Mouse (Mus musculus) left cerebral cortex, adult 2 months (tissue): ENCODE results near the gene Ctso. TPM values are rescaled to one million over a fixed set of nuclear protein-coding genes. Genes with fewer than 3 reads are reported as not detected.

Source experiments
- DNase-seq, 2 experiments: peaks; one replicate each; pipeline ENCODE4 v3.0.0; 2021 to 2022; ENCODE audit warnings: low spot score in 2 of 2, mixed read lengths in 1 of 2; ENCODE audit errors: extremely low spot score in 1 of 2
- H3K27ac ChIP-seq: fragments of 200-600 bp; 2 replicates; pipeline ENCODE4 v1.8.1; 2022
- H3K4me3 ChIP-seq: fragments of 200-600 bp; 2 replicates; pipeline ENCODE4 v1.8.1; 2022
- CTCF ChIP-seq: fragments of 200-600 bp; IDR thresholded peaks from 2 replicates; pipeline ENCODE4 v1.8.1; 2022; ENCODE audit warnings: antibody characterized with exemption, mild to moderate bottlenecking, moderate library complexity
- intact Hi-C: fragments of 180-260 bp; cut with DNase I; formaldehyde crosslinking; loops from one replicate; pipeline ENCODE4 v1.15.1; 2025
- total RNA-seq, 2 experiments: library from RNA; stranded (reverse); gene quantifications; 2 replicates each; pipeline ENCODE4 v1.2.3; 2021

Gene Ctso
- total RNA-seq, 2 experiments from 2014 or later, result 15.9 to 16.5 TPM

- TF ChIP-seq CTCF, result no peak
- intact Hi-C loops, result loop anchor here (2.0 to 10.0 kb wide), 6 partner anchors 887 to 1844 kb away; partner anchors contain the start of genes Glrb and Gria2
- peak overlapping the region; percentile 7; the same call in 1 of the 2 replicates for H3K27ac ChIP-seq
- DNase-seq, result no peak
- H3K4me3 ChIP-seq, result no peak overlapping the region
These were observed 6.5 kb upstream of the Ctso start for GRCm38 (mm10) chr3:81925856-81926255.

- TF ChIP-seq CTCF, result no peak
- intact Hi-C loops, result loop anchor here (5.0 to 10.0 kb wide), 4 partner anchors 1015 to 1845 kb away; partner anchors contain the start of genes Glrb and Gria2
- no peak for DNase-seq
- Histone ChIP-seq H3K4me3 (no peak overlapping the region), H3K27ac (peak overlapping the region; percentile 36; the same call in 1 of the 2 replicates)
These were observed 5.6 kb upstream of the Ctso start for GRCm38 (mm10) chr3:81926764-81927325.

GRCm38 (mm10) chr3:81929073-81929472, 3.3 kb upstream of the Ctso start:
- DNase-seq, result no peak
- H3K4me3 ChIP-seq, result no peak overlapping the region
- intact Hi-C loops, result loop anchor here (5.0 to 10.0 kb wide), 4 partner anchors 1017 to 1847 kb away; partner anchors contain the start of genes Glrb and Gria2
- TF ChIP-seq CTCF, result no peak
- H3K27ac ChIP-seq, result no peak overlapping the region

- Histone ChIP-seq H3K27ac (no peak overlapping the region), H3K4me3 (no peak overlapping the region; the same call in 1 of the 2 replicates)
- no peak for TF ChIP-seq CTCF
- intact Hi-C loops, result loop anchor here (2.0 to 5.0 kb wide), 2 partner anchors 97 to 421 kb away; no protein-coding TSS in a partner anchor
- no peak for DNase-seq
These were observed 706 bp upstream of the Ctso start for GRCm38 (mm10) chr3:81931695-81932094.

- H3K4me3 ChIP-seq, result peak overlapping the region; percentile 80; the same call in 1 of the 2 replicates
- DNase-seq, result no peak
- TF ChIP-seq CTCF, result no peak
- intact Hi-C loops, result loop anchor here (2.0 to 5.0 kb wide), 2 partner anchors 95 to 419 kb away; no protein-coding TSS in a partner anchor
- peak overlapping the region; percentile 20; the same call in 1 of the 2 replicates for H3K27ac ChIP-seq
These were observed 947 bp downstream of the Ctso start for GRCm38 (mm10) chr3:81933348-81933747.

GRCm38 (mm10) chr3:81938924-81939323, 6.5 kb downstream of the Ctso start:
- Histone ChIP-seq H3K27ac (no peak overlapping the region), H3K4me3 (no peak overlapping the region)
- DNase-seq, result no peak
- no peak for TF ChIP-seq CTCF
- intact Hi-C loops, result no loop called here

- H3K4me3 ChIP-seq, result no peak overlapping the region
- no peak overlapping the region for H3K27ac ChIP-seq
- intact Hi-C loops, result no loop called here
- no peak for DNase-seq
- no peak for TF ChIP-seq CTCF
These were observed 9.9 kb downstream of the Ctso start for GRCm38 (mm10) chr3:81942341-81942740.

GRCm38 (mm10) chr3:81943097-81943496, 10.7 kb downstream of the Ctso start:
- TF ChIP-seq CTCF, result no peak
- DNase-seq, result no peak
- intact Hi-C loops, result no loop called here
- Histone ChIP-seq H3K27ac (no peak overlapping the region), H3K4me3 (no peak overlapping the region)

GRCm38 (mm10) chr3:81944851-81945393, 12.5 kb downstream of the Ctso start:
- Histone ChIP-seq H3K27ac (no peak overlapping the region), H3K4me3 (no peak overlapping the region)
- intact Hi-C loops, result no loop called here
- no peak for TF ChIP-seq CTCF
- DNase-seq, result no peak

- no peak for DNase-seq
- TF ChIP-seq CTCF, result no peak
- Histone ChIP-seq H3K27ac (no peak overlapping the region), H3K4me3 (no peak overlapping the region)
- intact Hi-C loops, result no loop called here
These were observed 16.6 kb downstream of the Ctso start for GRCm38 (mm10) chr3:81949048-81949447.

- no peak for DNase-seq
- intact Hi-C loops, result no loop called here
- no peak for TF ChIP-seq CTCF
- no peak overlapping the region for H3K4me3 ChIP-seq
- H3K27ac ChIP-seq, result no peak overlapping the region
These were observed 19.4 kb downstream of the Ctso start for GRCm38 (mm10) chr3:81951785-81952184.

- intact Hi-C loops, result no loop called here
- DNase-seq, result no peak
- Histone ChIP-seq H3K4me3 (no peak overlapping the region), H3K27ac (no peak overlapping the region)
- no peak for TF ChIP-seq CTCF
These were observed 25.1 kb downstream of the Ctso start for GRCm38 (mm10) chr3:81957484-81957883.

GRCm38 (mm10) chr3:81961336-81961735, 28.9 kb downstream of the Ctso start:
- H3K4me3 ChIP-seq, result no peak overlapping the region
- intact Hi-C loops, result no loop called here
- no peak for DNase-seq
- TF ChIP-seq CTCF, result no peak
- no peak overlapping the region for H3K27ac ChIP-seq
